Mouse (Mus musculus) hindbrain, embryonic 13.5 days (tissue): ENCODE data around the gene Pth1r. TPM values are rescaled to one million over a fixed set of nuclear protein-coding genes. Genes with fewer than 3 reads are reported as not detected.

Experiments used
- ATAC-seq: fragments of 200-750 bp; cut with Nextera tagmentation; 2 replicates; pipeline ENCODE4 v1.8.0; 2017; ENCODE audit warnings: moderate TSS enrichment; ENCODE audit not compliant: low FRiP score
- H3K27ac ChIP-seq: fragments of 300-500 bp; sonication (generic); 2 replicates; pipeline ENCODE4 v1.5.1; 2015; ENCODE audit warnings: inconsistent platforms, mild to moderate bottlenecking, moderate library complexity
- H3K27me3 ChIP-seq: fragments of 300-500 bp; sonication (generic); 2 replicates; pipeline ENCODE4 v1.6.1; 2015; ENCODE audit warnings: mild to moderate bottlenecking, inconsistent platforms
- H3K36me3 ChIP-seq: fragments of 300-500 bp; sonication (generic); 2 replicates; pipeline ENCODE4 v1.6.1; 2015; ENCODE audit warnings: mild to moderate bottlenecking, inconsistent platforms
- H3K4me1 ChIP-seq: fragments of 300-500 bp; sonication (generic); replicated peaks from 2 replicates; pipeline ENCODE4 v1.6.1; 2015; ENCODE audit warnings: inconsistent platforms
- H3K4me2 ChIP-seq: fragments of 300-500 bp; sonication (generic); 2 replicates; pipeline ENCODE4 v1.6.1; 2015; ENCODE audit warnings: inconsistent platforms, mild to moderate bottlenecking, moderate library complexity
- H3K4me3 ChIP-seq: fragments of 300-500 bp; sonication (generic); 2 replicates; pipeline ENCODE4 v1.5.1; 2015; ENCODE audit warnings: mild to moderate bottlenecking, inconsistent platforms
- H3K9ac ChIP-seq: fragments of 300-500 bp; sonication (generic); 2 replicates; pipeline ENCODE4 v1.6.1; 2015; ENCODE audit warnings: mild to moderate bottlenecking, inconsistent platforms
- H3K9me3 ChIP-seq: fragments of 300-500 bp; sonication (generic); 2 replicates; pipeline ENCODE4 v1.6.1; 2016; ENCODE audit warnings: inconsistent platforms
- WGBS: fragments of 180-500 bp; shearing (Covaris S2); methylation state at CpG from one replicate; pipeline ENCODE4 v1.1.7; 2015; 5-methylcytosine and 5-hydroxymethylcytosine counted together
- polyA plus RNA-seq: library from polyadenylated mRNA; unstranded; fragments of >200 nt; fragmentation: Nextera tagmentation; extraction: Ambion mirVana; gene quantifications from 2 replicates; pipeline ENCODE4 v1.2.1, GENCODE M21; 2015

The Pth1r gene
- polyA plus RNA-seq, 1 experiment from 2014 or later: 13.7 TPM

- ATAC-seq: no peak
- H3K4me2 ChIP-seq: no peak overlapping the region
- H3K4me3 ChIP-seq: no peak overlapping the region
- peaks cover 12% of the 10 kb centered on the region for H3K27me3 ChIP-seq
- 49% methylated on average over 2 of the region's 2 CpGs for WGBS
- no peaks in the 10 kb centered on the region for H3K9me3 ChIP-seq
- H3K9ac ChIP-seq: no peak overlapping the region
- no peaks in the 10 kb centered on the region for H3K4me1 ChIP-seq
- H3K27ac ChIP-seq: no peak overlapping the region
- H3K36me3 ChIP-seq: no peaks in the 10 kb centered on the region
Measured at GRCm38 (mm10) chr9:110763405-110763804, 16.5 kb upstream of the Pth1r start.

- Histone ChIP-seq H3K9ac (no peak overlapping the region), H3K27ac (no peak overlapping the region), H3K4me1 (no peaks in the 10 kb centered on the region), H3K9me3 (no peaks in the 10 kb centered on the region), H3K36me3 (no peaks in the 10 kb centered on the region), H3K4me3 (no peak overlapping the region), H3K27me3 (peaks cover 12% of the 10 kb centered on the region), H3K4me2 (no peak overlapping the region)
- no peak for ATAC-seq
- WGBS: 72% methylated on average over 10 of the region's 10 CpGs
Measured at GRCm38 (mm10) chr9:110762763-110763162, 15.8 kb upstream of the Pth1r start.

GRCm38 (mm10) chr9:110760886-110761285, 13.9 kb upstream of the Pth1r start:
- Histone ChIP-seq H3K27me3 (peaks cover 12% of the 10 kb centered on the region), H3K4me2 (no peak overlapping the region), H3K36me3 (no peaks in the 10 kb centered on the region), H3K4me1 (no peaks in the 10 kb centered on the region), H3K4me3 (no peak overlapping the region), H3K9me3 (no peaks in the 10 kb centered on the region), H3K27ac (no peak overlapping the region), H3K9ac (no peak overlapping the region)
- WGBS: 89% methylated on average over 8 of the region's 8 CpGs
- no peak for ATAC-seq

GRCm38 (mm10) chr9:110759265-110759664, 12.3 kb upstream of the Pth1r start:
- no peaks in the 10 kb centered on the region for H3K36me3 ChIP-seq
- ATAC-seq: no peak
- no peaks in the 10 kb centered on the region for H3K9me3 ChIP-seq
- no peak overlapping the region for H3K9ac ChIP-seq
- H3K4me1 ChIP-seq: no peaks in the 10 kb centered on the region
- peaks cover 10% of the 10 kb centered on the region for H3K27me3 ChIP-seq
- 47% methylated on average over 2 of the region's 2 CpGs for WGBS
- H3K4me2 ChIP-seq: no peak overlapping the region
- no peak overlapping the region for H3K27ac ChIP-seq
- no peak overlapping the region for H3K4me3 ChIP-seq

DNA sequence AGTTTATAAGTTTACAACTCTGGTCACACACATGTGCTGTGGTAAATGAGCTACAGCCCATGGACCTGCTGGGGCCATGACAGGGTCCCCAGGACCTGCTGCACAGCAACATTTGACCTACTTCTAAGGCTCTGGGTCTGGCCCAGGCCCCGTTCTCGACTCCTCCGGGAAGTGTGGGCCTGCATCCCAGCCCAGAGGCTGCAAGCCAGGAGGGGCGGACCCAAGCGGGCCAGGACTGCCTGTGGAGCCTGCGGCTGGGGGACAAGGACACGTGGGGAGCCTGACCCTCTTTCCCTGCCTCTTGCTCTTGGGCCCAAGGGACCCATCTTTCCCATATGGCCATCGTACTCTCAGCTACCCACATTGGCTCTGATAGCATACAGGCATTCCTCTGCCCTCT, 11.7 kb upstream of the Pth1r start:
- Histone ChIP-seq H3K27ac (no peak overlapping the region), H3K4me3 (no peak overlapping the region), H3K9ac (no peak overlapping the region), H3K36me3 (no peaks in the 10 kb centered on the region), H3K4me2 (no peak overlapping the region), H3K4me1 (no peaks in the 10 kb centered on the region), H3K27me3 (peaks cover 4% of the 10 kb centered on the region), H3K9me3 (no peaks in the 10 kb centered on the region)
- 74% methylated on average over 8 of the region's 8 CpGs for WGBS
- no peak for ATAC-seq

DNA sequence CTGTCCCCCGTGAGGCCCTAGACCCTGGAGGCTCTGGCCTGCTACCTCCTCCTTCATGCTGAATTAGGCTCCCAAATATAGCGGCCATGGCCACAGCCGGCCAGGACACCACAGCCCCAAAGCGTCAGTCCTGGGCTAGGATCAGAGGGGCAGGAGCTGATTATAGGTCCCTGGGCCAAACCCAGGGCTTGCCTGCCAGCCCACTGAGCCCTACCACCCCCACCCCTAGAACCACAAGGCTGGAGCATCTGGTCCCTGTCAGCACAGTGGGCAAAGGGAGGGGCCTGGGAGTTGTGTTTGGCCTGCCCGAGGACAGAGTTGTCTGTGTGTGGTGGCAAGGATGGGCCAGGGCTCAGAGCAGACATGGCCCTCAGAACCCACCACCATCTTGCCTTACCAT, 10.9 kb upstream of the Pth1r start:
- Histone ChIP-seq H3K9me3 (no peaks in the 10 kb centered on the region), H3K4me3 (no peak overlapping the region), H3K9ac (peak overlapping the region; percentile 8; the same call in 1 of the 2 replicates), H3K27me3 (no peaks in the 10 kb centered on the region), H3K4me2 (no peak overlapping the region), H3K36me3 (no peaks in the 10 kb centered on the region), H3K4me1 (no peaks in the 10 kb centered on the region), H3K27ac (no peak overlapping the region)
- no peak for ATAC-seq
- WGBS: 86% methylated on average over 5 of the region's 5 CpGs

GRCm38 (mm10) chr9:110753773-110754172, 6.8 kb upstream of the Pth1r start:
- 56% methylated on average over 2 of the region's 4 CpGs for WGBS
- H3K9me3 ChIP-seq: no peaks in the 10 kb centered on the region
- H3K4me2 ChIP-seq: no peak overlapping the region
- no peaks in the 10 kb centered on the region for H3K4me1 ChIP-seq
- H3K27ac ChIP-seq: no peak overlapping the region
- H3K4me3 ChIP-seq: no peak overlapping the region
- no peak for ATAC-seq
- H3K9ac ChIP-seq: no peak overlapping the region
- no peaks in the 10 kb centered on the region for H3K36me3 ChIP-seq
- 0 out of 2 replicates have a peak, but pooled peaks cover 8% of the 10 kb centered on the region for H3K27me3 ChIP-seq

- H3K9ac ChIP-seq: no peak overlapping the region
- no peak overlapping the region for H3K4me2 ChIP-seq
- no peaks in the 10 kb centered on the region for H3K4me1 ChIP-seq
- H3K36me3 ChIP-seq: no peaks in the 10 kb centered on the region
- no peak for ATAC-seq
- no peaks in the 10 kb centered on the region for H3K9me3 ChIP-seq
- 0 out of 2 replicates have a peak, but pooled peaks cover 13% of the 10 kb centered on the region for H3K27me3 ChIP-seq
- WGBS: 57% methylated on average over 4 of the region's 4 CpGs
- no peak overlapping the region for H3K4me3 ChIP-seq
- H3K27ac ChIP-seq: no peak overlapping the region
Measured at GRCm38 (mm10) chr9:110752917-110753435, 6.0 kb upstream of the Pth1r start.

DNA sequence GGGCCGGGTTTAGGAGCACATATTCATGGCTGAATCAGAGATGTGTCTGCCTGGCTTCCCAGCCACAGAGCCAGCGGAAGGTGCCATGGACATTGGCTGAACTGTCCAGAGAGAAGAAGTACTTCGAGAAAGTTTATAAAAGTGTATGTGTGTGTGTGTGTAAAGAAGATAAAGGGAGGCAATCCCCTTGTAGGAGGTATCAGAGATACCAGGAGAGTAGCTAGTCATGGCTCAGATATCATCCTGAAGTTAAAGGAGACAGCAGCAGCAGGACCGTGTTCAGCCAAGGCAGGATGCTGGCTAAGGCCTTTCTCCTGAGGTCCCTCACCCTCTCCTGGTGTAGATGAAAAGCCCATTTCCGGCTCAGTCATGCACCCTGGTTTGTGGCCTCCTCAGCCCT, 4.5 kb upstream of the Pth1r start:
- H3K27ac ChIP-seq: no peak overlapping the region
- H3K4me3 ChIP-seq: no peak overlapping the region
- ATAC-seq: no peak
- H3K36me3 ChIP-seq: no peaks in the 10 kb centered on the region
- no peak overlapping the region for H3K4me2 ChIP-seq
- 84% methylated on average over 5 of the region's 5 CpGs for whole genome bisulfite sequencing
- H3K9ac ChIP-seq: no peak overlapping the region
- no peaks in the 10 kb centered on the region for H3K9me3 ChIP-seq
- peaks cover 15% of the 10 kb centered on the region; the same call in 1 of the 2 replicates for H3K27me3 ChIP-seq
- H3K4me1 ChIP-seq: no peaks in the 10 kb centered on the region

- WGBS: 47% methylated on average over 14 of the region's 14 CpGs
- no peak overlapping the region for H3K9ac ChIP-seq
Measured at GRCm38 (mm10) chr9:110750404-110751187, 3.7 kb upstream of the Pth1r start.

GRCm38 (mm10) chr9:110748451-110748850, 1.5 kb upstream of the Pth1r start:
- Histone ChIP-seq H3K4me1 (peaks cover 6% of the 10 kb centered on the region), H3K36me3 (no peaks in the 10 kb centered on the region), H3K27me3 (peaks cover 44% of the 10 kb centered on the region), H3K4me3 (no peak overlapping the region), H3K9me3 (no peaks in the 10 kb centered on the region), H3K27ac (no peak overlapping the region), H3K4me2 (no peak overlapping the region), H3K9ac (no peak overlapping the region)
- no peak for ATAC-seq
- 71% methylated on average over 2 of the region's 2 CpGs for WGBS

More at GRCm38 (mm10) chr9:110750404-110751187, 3.7 kb upstream of the Pth1r start:
- Histone ChIP-seq H3K4me1 (no peaks in the 10 kb centered on the region), H3K27ac (no peak overlapping the region), H3K36me3 (no peaks in the 10 kb centered on the region), H3K27me3 (peaks cover 23% of the 10 kb centered on the region), H3K4me3 (no peak overlapping the region), H3K4me2 (no peak overlapping the region), H3K9me3 (no peaks in the 10 kb centered on the region)
- no peak for ATAC-seq

DNA sequence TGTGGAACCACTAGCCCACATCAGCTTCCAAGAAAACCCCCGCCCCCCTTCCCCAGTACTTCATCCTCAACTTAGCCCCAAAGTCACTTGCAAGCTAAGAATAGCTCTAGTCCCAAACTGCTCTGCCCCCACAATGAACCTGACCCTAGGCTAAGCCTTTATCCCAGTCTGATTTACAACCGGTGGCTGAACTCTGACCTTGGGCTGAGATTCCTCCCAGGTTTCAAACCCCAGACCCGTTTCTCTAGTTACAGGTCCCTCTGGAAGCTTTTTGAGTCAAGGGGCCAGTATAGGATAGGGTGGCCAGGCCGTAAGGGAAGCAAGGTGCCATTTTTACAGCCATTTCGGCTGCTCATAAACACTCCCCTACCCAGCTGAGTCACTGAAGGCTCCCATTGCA, 707 bp downstream of the Pth1r start:
- Histone ChIP-seq H3K9me3 (no peaks in the 10 kb centered on the region), H3K4me3 (no peak overlapping the region), H3K27me3 (peaks cover 57% of the 10 kb centered on the region), H3K27ac (no peak overlapping the region), H3K4me2 (no peak overlapping the region), H3K36me3 (no peaks in the 10 kb centered on the region), H3K4me1 (peaks cover 27% of the 10 kb centered on the region), H3K9ac (no peak overlapping the region)
- 36% methylated on average over 5 of the region's 5 CpGs for WGBS
- ATAC-seq: no peak

- Histone ChIP-seq H3K4me1 (peaks cover 32% of the 10 kb centered on the region), H3K4me3 (no peak overlapping the region), H3K27ac (no peak overlapping the region), H3K9ac (no peak overlapping the region), H3K9me3 (no peaks in the 10 kb centered on the region), H3K4me2 (no peak overlapping the region), H3K27me3 (peaks cover 62% of the 10 kb centered on the region), H3K36me3 (no peaks in the 10 kb centered on the region)
- WGBS: 22% methylated on average over 5 of the region's 5 CpGs
- ATAC-seq: no peak
Measured at GRCm38 (mm10) chr9:110745752-110746151, 1.2 kb downstream of the Pth1r start.
